Mouse (Mus musculus) heart, adult 2 months (tissue): Measurements from ENCODE around the gene Tuba8. TPM values are rescaled to one million over a fixed set of nuclear protein-coding genes. Genes with fewer than 3 reads are reported as not detected.

ENCODE experiments used
- DNase-seq, 2 experiments: peaks; one replicate each; pipeline ENCODE4 v3.0.0; 2021
- H3K27ac ChIP-seq: fragments of 200-600 bp; 2 replicates; pipeline ENCODE4 v1.8.1; 2022
- H3K27me3 ChIP-seq: fragments of 200-500 bp; 2 replicates; pipeline ENCODE4 v1.6.1; 2012; ENCODE audit warnings: mild to moderate bottlenecking, low read length, inconsistent platforms, mixed read lengths; ENCODE audit not compliant: control insufficient read depth, insufficient read depth
- H3K36me3 ChIP-seq: fragments of 200-500 bp; 2 replicates; pipeline ENCODE4 v1.6.1; 2012; ENCODE audit warnings: low read length, inconsistent platforms; ENCODE audit not compliant: control insufficient read depth, insufficient read depth
- H3K4me1 ChIP-seq: fragments of 200-500 bp; 2 replicates; pipeline ENCODE4 v1.6.1; 2011; ENCODE audit warnings: low read length; ENCODE audit not compliant: control insufficient read depth, insufficient read depth
- H3K4me3 ChIP-seq: fragments of 200-600 bp; 2 replicates; pipeline ENCODE4 v1.8.1; 2022
- H3K79me2 ChIP-seq: fragments of 200-500 bp; replicated peaks from 2 replicates; pipeline ENCODE4 v1.6.1; 2012; ENCODE audit warnings: mild to moderate bottlenecking, inconsistent platforms, low read length, moderate library complexity, mixed read lengths; ENCODE audit not compliant: control insufficient read depth, insufficient read depth
- H3K9ac ChIP-seq: fragments of 200-500 bp; 2 replicates; pipeline ENCODE4 v1.6.1; 2012; ENCODE audit warnings: low read depth, mild to moderate bottlenecking, control low read depth, inconsistent platforms, low read length, mixed read lengths
- CTCF ChIP-seq: fragments of 200-600 bp; IDR thresholded peaks from 2 replicates; pipeline ENCODE4 v1.8.1; 2022; ENCODE audit warnings: antibody characterized with exemption, mild to moderate bottlenecking, moderate library complexity
- EP300 ChIP-seq: fragments of 200-500 bp; IDR thresholded peaks from 2 replicates; pipeline ENCODE4 v1.6.1; 2011; ENCODE audit warnings: low read depth, low read length, control low read depth; ENCODE audit not compliant: insufficient read depth
- POLR2A ChIP-seq: fragments of 200-500 bp; IDR thresholded peaks from 2 replicates; pipeline ENCODE4 v1.6.1; 2011; ENCODE audit warnings: mild to moderate bottlenecking, low read depth, low read length, control low read depth; ENCODE audit not compliant: insufficient read depth
- WGBS: fragments of 180-500 bp; shearing (Covaris S2); methylation state at CpG from one replicate; pipeline ENCODE4 v1.1.7; 2018; 5-methylcytosine and 5-hydroxymethylcytosine counted together
- intact Hi-C: fragments of 180-260 bp; cut with DNase I; formaldehyde crosslinking; loops from one replicate; pipeline ENCODE4 v1.15.1; 2025
- polyA plus RNA-seq: library from polyadenylated mRNA; depleted of rRNA; stranded (reverse); fragments of >200 nt; gene quantifications from 2 replicates; pipeline ENCODE4 v1.2.3, GENCODE M21; 2012
- total RNA-seq, 2 experiments: library from RNA; stranded (reverse); gene quantifications; 2 replicates each; pipeline ENCODE4 v1.2.3; 2021

The Tuba8 gene
- total and polyA plus RNA-seq, 3 experiments, result 71.6 to 198 (median 192) TPM

DNA sequence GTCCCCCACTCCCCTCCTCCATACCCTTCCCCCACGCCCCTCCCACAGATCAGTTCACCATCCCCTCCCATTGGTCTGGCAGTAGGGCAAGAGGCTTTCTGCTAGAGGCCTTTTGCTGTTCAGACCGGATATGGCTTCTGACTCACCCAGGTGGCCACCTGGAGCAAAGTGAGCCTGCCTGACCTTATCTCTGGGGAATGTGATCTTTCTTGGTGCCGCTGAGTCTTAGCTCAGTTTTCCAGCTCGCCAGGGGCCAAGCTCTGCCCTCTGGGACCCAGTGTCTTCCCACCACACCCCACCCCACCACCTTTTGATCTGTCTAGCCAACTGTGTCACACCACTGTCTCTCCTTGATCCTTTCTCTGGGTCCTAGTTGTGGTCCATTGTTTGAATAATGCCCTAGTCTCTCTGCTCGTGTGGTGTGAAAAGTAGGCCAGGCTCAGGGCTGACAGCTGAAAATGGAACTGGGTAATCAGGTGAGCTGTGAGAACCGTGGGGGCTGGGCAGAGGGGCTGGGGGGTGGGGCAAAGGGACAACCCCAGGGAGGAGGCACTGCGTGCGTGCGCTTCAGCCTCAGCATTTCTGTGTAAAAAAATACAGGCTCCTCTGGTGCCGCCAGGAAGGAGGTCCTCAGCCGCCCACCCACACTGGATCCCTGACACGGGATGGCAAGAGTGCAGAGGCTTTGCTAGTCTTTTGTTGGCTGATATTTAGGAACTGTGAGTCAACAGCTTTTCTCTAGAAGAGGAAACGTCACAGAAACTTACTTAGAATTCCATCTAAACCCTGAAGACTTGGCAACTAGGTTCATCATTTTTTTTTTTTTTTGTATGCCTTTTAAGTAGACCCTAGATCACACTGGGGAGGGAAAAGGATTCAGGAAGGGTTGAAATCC is 16.2 kb upstream of the Tuba8 start:
- intact Hi-C loops, result no loop called here
- Histone ChIP-seq H3K4me1 (no peaks in the 10 kb centered on the region), H3K27me3 (no peaks in the 10 kb centered on the region), H3K27ac (no peak overlapping the region), H3K36me3 (no peaks in the 10 kb centered on the region), H3K79me2 (no peaks in the 10 kb centered on the region), H3K4me3 (no peak overlapping the region), H3K9ac (no peak overlapping the region)
- DNase-seq, result no peak
- TF ChIP-seq CTCF (no peak), EP300 (no peak), POLR2A (no peak)
- WGBS, result 80% methylated on average over 13 of the region's 13 CpGs

DNA sequence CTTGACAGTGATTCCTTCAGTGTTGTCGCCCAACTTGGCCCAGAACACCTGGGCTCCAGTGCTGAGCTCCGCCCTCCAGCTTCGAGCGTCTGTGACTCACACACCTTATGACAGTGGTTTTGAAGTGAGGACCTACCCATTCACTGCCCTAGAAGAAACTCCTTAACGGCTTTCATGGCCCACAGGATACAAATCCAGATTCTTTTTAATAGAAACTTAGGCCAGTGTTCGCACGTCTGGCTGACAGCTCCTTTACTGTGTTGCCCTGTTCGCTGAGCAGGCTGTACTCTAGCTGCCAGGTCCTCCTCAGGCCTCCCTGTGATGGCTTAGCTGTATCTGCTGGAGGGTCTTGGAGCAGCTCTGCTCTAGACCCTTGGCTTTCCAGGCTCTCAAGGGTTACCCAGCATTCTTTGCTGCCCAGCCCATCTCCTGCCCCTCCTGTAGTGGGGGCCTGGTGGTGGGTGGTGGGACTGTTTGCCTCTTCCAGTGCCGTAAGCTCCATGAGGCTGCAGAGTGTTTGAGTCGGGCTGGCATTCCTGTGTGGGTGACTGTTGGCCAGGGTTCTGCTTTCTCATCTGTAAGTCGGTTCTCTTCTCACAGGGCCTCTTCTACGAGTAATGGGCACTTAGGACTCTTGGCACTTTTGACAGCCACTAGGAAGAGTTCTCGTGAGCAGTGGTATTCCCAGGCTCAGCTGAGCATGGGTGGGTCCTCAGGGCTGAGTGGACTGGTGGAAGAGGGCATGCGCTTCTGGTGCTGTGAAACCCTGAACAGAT is 15.4 kb upstream of the Tuba8 start:
- 84% methylated on average over 14 of the region's 14 CpGs for WGBS
- no peak overlapping the region for H3K9ac ChIP-seq
- H3K79me2 ChIP-seq, result no peaks in the 10 kb centered on the region
- no peaks in the 10 kb centered on the region for H3K27me3 ChIP-seq
- H3K27ac ChIP-seq, result no peak overlapping the region
- H3K36me3 ChIP-seq, result no peaks in the 10 kb centered on the region
- no peak for TF ChIP-seq POLR2A
- TF ChIP-seq CTCF, result no peak
- TF ChIP-seq EP300, result no peak
- H3K4me1 ChIP-seq, result no peaks in the 10 kb centered on the region
- DNase-seq, result no peak
- intact Hi-C loops, result no loop called here
- no peak overlapping the region for H3K4me3 ChIP-seq

DNA sequence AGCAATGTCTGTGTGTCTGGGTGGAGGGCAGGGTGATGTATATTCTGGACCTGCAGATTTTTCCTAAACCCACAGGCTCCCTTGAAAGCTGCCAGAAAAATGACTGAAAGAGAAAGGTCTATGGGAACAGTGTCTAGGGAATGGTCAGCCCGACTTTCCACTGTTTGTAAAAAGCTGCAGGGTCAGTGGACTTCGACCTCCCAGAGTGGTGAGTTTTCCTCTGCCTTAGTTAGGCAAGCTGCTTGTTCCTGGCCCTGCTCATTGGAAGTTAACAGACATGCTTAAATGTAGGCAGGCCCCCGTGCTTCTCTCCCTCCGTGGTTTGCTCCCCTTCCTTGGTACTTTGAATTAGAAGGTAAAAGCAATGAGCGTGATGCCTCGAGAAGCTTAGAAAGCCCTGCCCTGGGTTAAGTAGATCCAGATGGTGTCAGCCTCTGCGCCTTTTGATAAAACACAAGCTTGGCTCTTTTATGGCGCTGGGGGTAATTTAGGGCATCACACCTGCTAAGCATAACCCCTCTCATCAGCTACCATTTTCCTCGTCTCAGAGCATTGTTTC is 12.6 kb upstream of the Tuba8 start:
- Histone ChIP-seq H3K4me1 (no peaks in the 10 kb centered on the region; the same call in 1 of the 2 replicates), H3K36me3 (no peaks in the 10 kb centered on the region), H3K4me3 (no peak overlapping the region), H3K27me3 (no peaks in the 10 kb centered on the region), H3K9ac (no peak overlapping the region), H3K27ac (no peak overlapping the region), H3K79me2 (no peaks in the 10 kb centered on the region)
- TF ChIP-seq CTCF (no peak), EP300 (no peak), POLR2A (no peak)
- DNase-seq, result no peak
- intact Hi-C loops, result no loop called here
- WGBS, result 80% methylated on average over 9 of the region's 9 CpGs

DNA sequence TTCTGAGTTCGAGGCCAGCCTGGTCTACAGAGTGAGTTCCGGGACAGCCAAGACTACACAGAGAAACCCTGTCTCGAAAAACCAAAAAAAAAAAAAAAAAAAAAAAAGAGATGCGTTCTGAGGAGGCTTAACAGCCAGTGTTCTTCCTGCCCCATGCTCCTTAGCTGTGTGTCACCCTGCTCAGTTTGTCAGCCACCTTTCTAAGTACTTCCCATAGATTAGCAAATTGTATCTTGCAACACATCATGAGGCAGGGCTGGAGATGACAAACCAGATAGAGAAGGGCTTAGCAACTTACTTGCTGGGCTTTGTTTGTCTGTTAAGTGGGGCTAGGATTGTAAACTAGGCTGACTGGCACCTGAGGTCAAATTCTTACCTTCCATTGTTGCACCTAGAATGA is 10.0 kb upstream of the Tuba8 start:
- 78% methylated on average over 4 of the region's 4 CpGs for WGBS
- Histone ChIP-seq H3K27ac (no peak overlapping the region), H3K9ac (no peak overlapping the region), H3K79me2 (no peaks in the 10 kb centered on the region), H3K36me3 (no peaks in the 10 kb centered on the region), H3K27me3 (no peaks in the 10 kb centered on the region), H3K4me3 (no peak overlapping the region), H3K4me1 (no peaks in the 10 kb centered on the region; the same call in 1 of the 2 replicates)
- no peak for DNase-seq
- intact Hi-C loops, result no loop called here
- TF ChIP-seq CTCF, result no peak
- TF ChIP-seq POLR2A, result no peak
- TF ChIP-seq EP300, result no peak

DNA sequence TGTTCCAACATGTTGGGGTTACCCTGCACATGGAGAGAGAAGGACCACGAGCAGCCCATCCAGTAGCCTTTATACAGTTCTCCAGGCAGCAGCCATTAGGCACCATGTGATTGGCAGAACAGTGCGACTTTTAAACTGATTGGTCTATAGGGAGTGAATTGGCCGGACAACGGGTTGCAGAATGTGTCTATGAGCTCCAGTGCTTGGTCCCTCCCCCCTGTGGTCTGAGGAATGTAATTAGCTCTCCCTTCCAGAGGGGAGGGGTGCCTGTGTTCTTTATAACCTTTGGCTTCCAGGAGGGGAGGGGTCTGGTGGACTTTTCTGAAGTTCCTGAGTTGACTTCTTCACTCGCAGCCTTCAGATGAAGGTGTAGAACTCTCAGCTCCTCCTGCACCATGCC is 8.5 kb upstream of the Tuba8 start:
- no peak for TF ChIP-seq POLR2A
- no peak for TF ChIP-seq EP300
- no peak for TF ChIP-seq CTCF
- no peaks in the 10 kb centered on the region for H3K36me3 ChIP-seq
- intact Hi-C loops, result no loop called here

More for the DNA sequence above, 8.5 kb upstream of the Tuba8 start:
- no peak for DNase-seq
- no peaks in the 10 kb centered on the region; the same call in 1 of the 2 replicates for H3K4me1 ChIP-seq
- no peak overlapping the region for H3K4me3 ChIP-seq
- H3K27ac ChIP-seq, result no peak overlapping the region
- no peaks in the 10 kb centered on the region for H3K79me2 ChIP-seq
- no peaks in the 10 kb centered on the region for H3K27me3 ChIP-seq
- WGBS, result 90% methylated on average over 5 of the region's 5 CpGs
- H3K9ac ChIP-seq, result no peak overlapping the region
